Mouse (Mus musculus) myocyte (in vitro differentiated cells): Measurements from ENCODE around the gene Stum.

Experiments
- MYOG ChIP-seq, 3 experiments: IDR thresholded peaks; one replicate each; pipeline ENCODE4 v1.6.1; 2011; ENCODE audit warnings: control low read depth in 2 of 3, low read depth in 2 of 3, mild to moderate bottlenecking in 2 of 3; ENCODE audit not compliant: insufficient read length in 2 of 3, control insufficient read depth in 1 of 3, insufficient read depth in 1 of 3
- POLR2AphosphoS2 ChIP-seq: IDR thresholded peaks from one replicate; pipeline ENCODE4 v1.6.1; 2011; ENCODE audit warnings: low read depth, control low read depth; ENCODE audit not compliant: insufficient read length
- USF1 ChIP-seq: IDR thresholded peaks from one replicate; pipeline ENCODE4 v1.6.1; 2011; ENCODE audit warnings: low read depth, mild to moderate bottlenecking, control low read depth, moderate library complexity

DNA sequence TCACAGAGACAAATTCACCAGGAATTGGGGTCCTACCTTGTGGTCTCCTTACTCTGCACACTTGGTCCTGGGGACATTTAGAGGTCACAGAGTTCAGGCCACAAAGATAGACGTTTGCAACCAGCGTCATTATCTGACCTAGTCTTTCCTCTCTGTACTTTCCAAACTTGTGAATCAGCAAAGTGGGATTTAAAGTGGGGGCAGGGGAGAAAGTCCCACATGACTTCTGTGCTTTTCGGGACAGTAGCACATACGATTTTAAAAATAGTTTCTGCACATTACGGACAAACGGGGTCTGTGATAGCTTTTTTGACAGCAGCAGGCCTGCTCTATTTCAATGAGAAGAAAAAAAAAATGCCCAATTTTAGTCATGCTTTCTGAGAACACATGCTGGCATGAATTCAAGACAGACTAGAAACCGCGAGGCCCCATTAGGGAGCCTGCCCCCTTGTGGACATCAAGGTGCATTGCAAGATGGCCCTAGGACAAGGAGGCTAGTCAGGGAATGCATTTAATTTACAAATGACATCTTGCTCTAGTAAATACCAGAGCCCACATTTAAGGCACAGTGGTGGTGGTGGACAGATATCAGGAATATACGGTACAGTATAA, 55.1 kb downstream of the Stum start:
- TF ChIP-seq USF1 (no peak), MYOG (IDR thresholded peaks at IDR 0.05; ENCODE audit: control insufficient read depth in 1 of 3, insufficient read depth in 1 of 3, insufficient read length in 2 of 3, low read depth in 2 of 3) (no peak), POLR2AphosphoS2 (no peak)
